Mouse (Mus musculus): Measurements from ENCODE around the gene Mospd1. TPM values are rescaled to one million over a fixed set of nuclear protein-coding genes. Genes with fewer than 3 reads are reported as not detected.

Mospd1 gene
- polyA plus RNA-seq, 1 experiment from 2014 or later = 61.4 TPM

DNA sequence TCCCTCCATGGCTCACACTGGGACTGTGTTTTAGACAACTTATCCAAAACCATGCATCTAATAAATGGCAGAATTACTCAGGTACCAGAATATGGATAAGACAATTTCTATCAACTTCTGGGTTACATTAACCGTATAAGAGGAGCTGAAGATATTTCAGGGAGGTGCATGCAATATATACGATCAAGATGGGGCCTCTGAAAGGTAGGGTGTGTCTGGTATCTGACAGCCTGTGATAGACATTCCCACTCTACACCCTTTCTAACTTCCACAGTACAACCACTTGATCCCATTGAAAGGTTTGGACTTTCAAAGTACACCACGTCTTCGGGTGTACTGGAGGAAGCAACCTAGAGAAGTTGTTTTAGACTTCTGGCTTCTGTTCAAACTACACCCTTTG lies 39.9 kb downstream of the Mospd1 start:
- 86% methylated on average over 4 of the region's 4 CpGs for WGBS
- no peaks in the 10 kb centered on the region for H3K4me1 ChIP-seq (ENCODE audit: control insufficient read depth, insufficient read depth, low read length)
- no peak overlapping the region for H3K4me2 ChIP-seq (ENCODE audit: low read depth, low read length)
- H3K36me3 ChIP-seq (replicated peaks; ENCODE audit: control insufficient read depth, insufficient read depth, low read depth, low read length) = no peaks in the 10 kb centered on the region
- no peak overlapping the region for H3K4me3 ChIP-seq (ENCODE audit: low read depth, low read length)
- ATAC-seq (replicated peaks; ENCODE audit: insufficient number of reproducible peaks, low FRiP score, low TSS enrichment, low read depth) (no peak), DNase-seq (ENCODE audit: low spot score) (no peak)
- no peaks in the 10 kb centered on the region for H3K27me3 ChIP-seq (ENCODE audit: control insufficient read depth, insufficient read depth, low read length)
- no peaks in the 10 kb centered on the region for H3K9me3 ChIP-seq (replicated peaks; ENCODE audit: control insufficient read depth, low read length)
- no peak overlapping the region for H3K9ac ChIP-seq (replicated peaks; ENCODE audit: low read length)
- no peak overlapping the region for H3K27ac ChIP-seq (replicated peaks; ENCODE audit: low read depth, low read length)

DNA sequence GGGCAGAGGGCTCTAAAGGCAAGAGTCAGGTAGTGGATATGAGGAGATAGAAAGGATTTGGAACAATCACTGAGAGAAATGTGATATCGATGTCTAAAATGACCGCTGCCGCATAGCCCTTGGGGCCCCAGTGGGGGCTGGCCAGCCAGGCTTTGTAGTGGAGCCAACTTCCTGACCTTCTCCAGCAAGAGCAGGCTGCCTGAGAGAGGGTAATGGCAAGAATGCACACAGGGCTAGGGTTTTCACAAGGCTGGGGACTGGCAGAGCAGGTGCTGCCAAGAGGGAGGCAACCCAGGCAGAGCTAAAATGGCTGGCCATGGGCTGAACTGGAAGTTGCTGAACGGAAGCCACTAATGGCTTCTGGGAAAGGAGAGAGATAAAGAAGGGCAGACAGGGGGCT lies 49.2 kb downstream of the Mospd1 start:
- no peaks in the 10 kb centered on the region for H3K27me3 ChIP-seq (ENCODE audit: control insufficient read depth, insufficient read depth, low read length)
- H3K9ac ChIP-seq (replicated peaks; ENCODE audit: low read length) = no peak overlapping the region
- H3K4me1 ChIP-seq (ENCODE audit: control insufficient read depth, insufficient read depth, low read length) = no peaks in the 10 kb centered on the region
- H3K4me3 ChIP-seq (ENCODE audit: low read depth, low read length) = no peak overlapping the region
- H3K4me2 ChIP-seq (ENCODE audit: low read depth, low read length) = no peak overlapping the region
- no peaks in the 10 kb centered on the region for H3K9me3 ChIP-seq (replicated peaks; ENCODE audit: control insufficient read depth, low read length)
- no peak for DNase-seq (ENCODE audit: low spot score)
- no peak for ATAC-seq (replicated peaks; ENCODE audit: insufficient number of reproducible peaks, low FRiP score, low TSS enrichment, low read depth)
- H3K36me3 ChIP-seq (replicated peaks; ENCODE audit: control insufficient read depth, insufficient read depth, low read depth, low read length) = no peaks in the 10 kb centered on the region
- 72% methylated on average over 4 of the region's 4 CpGs for WGBS
- no peak overlapping the region for H3K27ac ChIP-seq (replicated peaks; ENCODE audit: low read depth, low read length)

DNA sequence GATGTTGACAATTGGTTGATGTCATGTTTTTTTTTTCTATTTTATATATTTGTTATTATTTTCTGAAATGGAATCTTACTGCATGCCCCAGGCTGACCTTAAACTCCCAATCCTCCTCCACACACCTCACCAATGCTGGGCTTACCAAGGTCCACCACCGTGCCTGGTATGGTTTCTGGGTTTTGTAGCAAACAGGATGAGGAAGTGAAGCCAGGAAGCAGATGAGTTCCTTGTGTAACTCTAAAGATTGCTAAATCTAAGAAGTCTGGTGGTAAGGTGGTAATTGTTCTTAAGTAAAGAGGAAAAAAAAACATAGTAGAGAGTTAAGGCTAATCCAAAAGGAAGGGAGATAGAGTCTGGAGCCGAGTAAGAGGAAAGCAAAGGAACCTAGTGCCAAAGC lies 49.7 kb downstream of the Mospd1 start:
- Histone ChIP-seq H3K9me3 (replicated peaks; ENCODE audit: control insufficient read depth, low read length) (no peaks in the 10 kb centered on the region), H3K27ac (replicated peaks; ENCODE audit: low read depth, low read length) (no peak overlapping the region), H3K36me3 (replicated peaks; ENCODE audit: control insufficient read depth, insufficient read depth, low read depth, low read length) (no peaks in the 10 kb centered on the region), H3K9ac (replicated peaks; ENCODE audit: low read length) (no peak overlapping the region), H3K4me3 (ENCODE audit: low read depth, low read length) (no peak overlapping the region), H3K4me2 (ENCODE audit: low read depth, low read length) (no peak overlapping the region), H3K4me1 (ENCODE audit: control insufficient read depth, insufficient read depth, low read length) (no peaks in the 10 kb centered on the region), H3K27me3 (ENCODE audit: control insufficient read depth, insufficient read depth, low read length) (no peaks in the 10 kb centered on the region)
- no peak for DNase-seq (ENCODE audit: low spot score)
- no peak for ATAC-seq (replicated peaks; ENCODE audit: insufficient number of reproducible peaks, low FRiP score, low TSS enrichment, low read depth)
- 47% methylated on average over 2 of the region's 2 CpGs for WGBS

Other genes with a start within 250 kb of the Mospd1 start
- 6.6 and 7.4 TPM in 2 replicates for gene Plac1, start 130.4 kb downstream of the Mospd1 start, polyA plus RNA-seq (2014; fragmentation: Nextera tagmentation; extraction: Ambion mirVana)
- gene Fam122b, start 100.7 kb downstream of the Mospd1 start, polyA plus RNA-seq (2014; fragmentation: Nextera tagmentation; extraction: Ambion mirVana) = 10.6 and 12.6 TPM in 2 replicates
- not detected in 2 replicates for gene Fam122c, start 97.1 kb downstream of the Mospd1 start, polyA plus RNA-seq (2014; fragmentation: Nextera tagmentation; extraction: Ambion mirVana)
- gene Etd, start 64.4 kb upstream of the Mospd1 start, polyA plus RNA-seq (2014; fragmentation: Nextera tagmentation; extraction: Ambion mirVana) = not detected in 2 replicates
- 21.3 and 27.6 TPM in 2 replicates for gene Rtl8c, start 237.5 kb upstream of the Mospd1 start, polyA plus RNA-seq (2014; fragmentation: Nextera tagmentation; extraction: Ambion mirVana)
- not detected in 2 replicates for gene Gm14597, start 238.5 kb upstream of the Mospd1 start, polyA plus RNA-seq (2014; fragmentation: Nextera tagmentation; extraction: Ambion mirVana)